ENCODE assay signal across 11 mouse cellular contexts in genomic region chr6:95596766-95597750, GRCm38 (mm10).
A peak's percentile ranks its signal among the peaks of the same experiment; 100 is the strongest.
DNase-seq lines count a peak whose midpoint lies in the region; ATAC-seq and TF ChIP-seq lines count a peak whose summit lies in the region.
"Had no signal": no experiment of that assay in that cellular context is flagged by ENCODE, and none has a peak within 500 bp of the region (broad histone marks: within the 10 kb centered on the region; RNA-seq: fewer than 3 reads in every experiment).

No protein-coding gene starts in this region.

- WGBS in cerebellum, adult 2 months = 29% methylated on average over 15 of the region's 15 CpGs

- TF ChIP-seq CTCF in cerebellum, adult 2 months (IDR thresholded peaks at IDR 0.05; ENCODE audit: borderline replicate concordance, insufficient read depth, low read depth, low read length) = no peak

- H3K27me3 ChIP-seq in cerebellum, adult 2 months (ENCODE audit: control insufficient read depth, insufficient read depth, low read length) = no peaks in the 10 kb centered on the region
- H3K27me3 ChIP-seq: liver, embryonic 15.5 days; neural tube, embryonic 13.5 days had no signal

- TF ChIP-seq POLR2A in cerebellum, adult 2 months (IDR thresholded peaks at IDR 0.05; ENCODE audit: borderline replicate concordance, insufficient read depth, low read length) = no peak

- H3K4me3 ChIP-seq in cerebellum, adult 2 months (replicated peaks; ENCODE audit: insufficient read depth, low read depth, low read length) = no peak overlapping the region
- H3K4me3 ChIP-seq: liver, embryonic 15.5 days; neural tube, embryonic 13.5 days had no signal

- H3K27ac ChIP-seq in cerebellum, adult 2 months (ENCODE audit: insufficient read depth, low read length) = no peak overlapping the region
- H3K27ac ChIP-seq: liver, embryonic 15.5 days; neural tube, embryonic 13.5 days had no signal

- H3K4me1 ChIP-seq in cerebellum, adult 2 months (ENCODE audit: control insufficient read depth, insufficient read depth, low read length) = no peaks in the 10 kb centered on the region

- no peak for DNase-seq in frontal cortex, postnatal 36 days (ENCODE audit: low spot score in 2 of 2)
- DNase-seq in Muller cell, postnatal 12 days (ENCODE audit: inconsistent ontology term) = peak; percentile 48
- DNase-seq in gastrocnemius, postnatal 25 days = peak; percentile 31
- DNase-seq in kidney, postnatal 36 days = peak; percentile 54 to 56
- no peak for DNase-seq in right cerebral cortex, postnatal 36 days (ENCODE audit: low spot score in 2 of 2)
- no peak for DNase-seq in cerebellum, adult 11-12 months
- DNase-seq in cerebellum, adult 2 months = no peak

- 0 out of 2 replicates have a peak, but pooled peaks have one; percentile 27 for ATAC-seq in frontal cortex, adult (ENCODE audit: low TSS enrichment)
- ATAC-seq: activated CD4-positive, CD25-positive, alpha-beta regulatory T cell, adult 4 months had no signal

Comparison
In these comparisons a context has a peak if more than half of its experiments do, and no peak if none do; other contexts are left out.
1. DNase-seq: peak in Muller cell, postnatal 12 days (single experiment), gastrocnemius, postnatal 25 days (single experiment) and kidney, postnatal 36 days (2 of 2); none in frontal cortex, postnatal 36 days (0 of 2), right cerebral cortex, postnatal 36 days (0 of 2), cerebellum, adult 11-12 months (single experiment) and cerebellum, adult 2 months (0 of 2).